Mouse (Mus musculus): ENCODE data around the gene Clic1. TPM values are rescaled to one million over a fixed set of nuclear protein-coding genes. Genes with fewer than 3 reads are reported as not detected.
A peak's percentile ranks its signal among the peaks of the same experiment; 100 is the strongest.

Gene Clic1
- polyA plus RNA-seq, 1 experiment from 2014 or later, result 396 TPM

DNA sequence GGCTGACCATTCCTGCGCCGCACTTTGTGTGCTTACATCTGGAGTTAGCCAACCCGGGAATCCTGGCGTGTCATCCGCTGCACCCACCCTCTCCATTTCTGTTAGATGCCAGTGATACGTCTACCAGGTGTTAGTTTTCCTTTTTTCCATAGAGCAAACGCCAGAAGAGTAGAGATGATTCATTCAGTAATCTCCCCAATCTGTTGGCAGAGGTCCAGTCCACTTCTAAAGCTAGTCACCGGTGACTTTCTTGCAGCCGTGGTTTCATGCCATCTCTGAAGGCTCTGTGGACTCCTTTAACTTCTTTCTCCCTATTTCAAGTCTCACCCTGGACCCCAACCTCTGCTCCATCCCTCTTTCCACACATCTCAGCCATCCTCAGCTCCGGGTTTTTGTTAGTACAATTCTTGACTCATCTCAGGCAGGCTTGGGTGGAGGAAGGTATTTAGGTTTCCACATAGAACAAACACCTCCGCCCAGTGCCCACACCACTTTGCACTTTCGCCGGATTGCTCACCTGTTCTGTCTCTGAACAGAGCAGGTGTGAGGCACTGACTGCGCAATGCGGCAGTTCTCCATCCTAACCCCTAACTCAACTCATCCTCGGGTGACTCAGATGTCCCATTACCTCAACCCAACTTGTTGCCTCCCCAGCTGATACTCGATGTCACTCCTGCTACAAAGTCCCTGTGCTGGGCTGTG, 18.6 kb downstream of the Clic1 start:
- H3K27me3 ChIP-seq (ENCODE audit: control insufficient read depth, insufficient read depth, low read length), result no peaks in the 10 kb centered on the region
- H3K4me3 ChIP-seq (replicated peaks; ENCODE audit: low read length), result no peak overlapping the region
- H3K4me2 ChIP-seq (ENCODE audit: low read depth, low read length), result no peak overlapping the region
- 67% methylated on average over 17 of the region's 17 CpGs for WGBS
- H3K9me3 ChIP-seq (replicated peaks; ENCODE audit: control insufficient read depth, low read length), result no peaks in the 10 kb centered on the region
- no peak overlapping the region; the same call in 1 of the 2 replicates for H3K9ac ChIP-seq (ENCODE audit: low read length)
- H3K36me3 ChIP-seq (ENCODE audit: control insufficient read depth, insufficient read depth, low read length), result no peaks in the 10 kb centered on the region
- peak overlapping the region; percentile 60 for H3K27ac ChIP-seq (ENCODE audit: low read length)
- no peak for ATAC-seq (ENCODE audit: insufficient read depth, low FRiP score)
- peaks cover 32% of the 10 kb centered on the region for H3K4me1 ChIP-seq (ENCODE audit: control insufficient read depth, insufficient read depth, low read length)

DNA sequence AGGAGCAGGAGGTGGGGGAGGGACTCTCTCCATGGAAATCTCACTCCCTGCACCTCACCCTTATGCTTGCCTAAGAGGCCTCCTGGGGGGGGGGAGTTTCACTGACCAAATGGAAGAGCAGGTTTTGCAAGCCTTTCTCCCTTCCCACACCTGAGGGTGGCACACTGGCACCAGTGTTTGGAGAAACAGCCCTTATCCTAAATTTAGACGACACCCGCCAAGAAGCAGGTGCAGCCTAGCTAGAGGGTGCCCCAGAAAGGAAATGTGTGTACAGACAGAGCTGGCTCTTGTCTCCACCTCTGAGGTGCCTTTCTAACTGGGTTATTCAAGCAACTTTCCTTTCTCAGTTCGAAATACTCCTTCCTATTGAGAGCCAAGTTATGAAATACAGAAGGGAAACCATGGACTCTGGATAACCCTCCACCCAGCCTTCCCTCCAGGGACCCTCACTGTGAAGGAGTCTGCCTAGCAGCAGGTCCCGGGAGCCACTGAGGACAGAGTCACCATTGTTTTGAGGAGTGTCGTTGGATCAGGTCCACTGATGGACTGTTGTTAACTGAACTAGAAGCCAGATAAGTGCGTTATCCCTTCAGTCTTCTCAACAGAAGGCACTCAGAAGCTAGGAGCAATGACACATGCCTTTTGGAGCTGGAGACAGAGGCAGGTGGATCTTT, 20.9 kb downstream of the Clic1 start:
- no peaks in the 10 kb centered on the region for H3K9me3 ChIP-seq (replicated peaks; ENCODE audit: control insufficient read depth, low read length)
- H3K27me3 ChIP-seq (ENCODE audit: control insufficient read depth, insufficient read depth, low read length), result no peaks in the 10 kb centered on the region
- peaks cover 10% of the 10 kb centered on the region for H3K4me1 ChIP-seq (ENCODE audit: control insufficient read depth, insufficient read depth, low read length)
- no peak overlapping the region for H3K4me3 ChIP-seq (replicated peaks; ENCODE audit: low read length)
- WGBS, result 41% methylated on average over 6 of the region's 6 CpGs
- H3K9ac ChIP-seq (ENCODE audit: low read length), result no peak overlapping the region
- ATAC-seq (ENCODE audit: insufficient read depth, low FRiP score), result peak; percentile 44
- H3K36me3 ChIP-seq (ENCODE audit: control insufficient read depth, insufficient read depth, low read length), result no peaks in the 10 kb centered on the region
- H3K27ac ChIP-seq (ENCODE audit: low read length), result peak overlapping the region; percentile 76
- H3K4me2 ChIP-seq (ENCODE audit: low read depth, low read length), result no peak overlapping the region

DNA sequence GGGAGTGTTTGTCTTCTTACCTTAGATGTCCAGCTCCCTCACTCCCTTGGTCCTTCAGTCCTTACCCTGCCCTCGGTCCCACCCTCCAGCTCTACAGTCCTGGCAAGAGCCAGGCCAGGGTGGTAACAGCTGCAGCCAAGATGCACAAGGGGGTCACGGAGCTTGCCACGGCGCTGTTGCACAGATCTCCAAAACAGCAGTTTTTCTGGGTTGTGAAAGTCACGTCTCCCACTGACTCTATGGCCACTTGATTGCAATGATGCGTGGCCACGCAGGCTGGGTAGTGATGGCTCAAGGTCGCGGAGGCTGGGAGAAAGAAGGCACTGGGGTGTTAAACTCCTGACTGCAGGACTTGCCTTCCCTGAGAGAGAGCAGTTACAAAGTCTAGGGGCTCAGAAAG, 21.7 kb downstream of the Clic1 start:
- no peak for ATAC-seq (ENCODE audit: insufficient read depth, low FRiP score)
- Histone ChIP-seq H3K27ac (ENCODE audit: low read length) (no peak overlapping the region), H3K9ac (ENCODE audit: low read length) (no peak overlapping the region), H3K36me3 (ENCODE audit: control insufficient read depth, insufficient read depth, low read length) (no peaks in the 10 kb centered on the region), H3K27me3 (ENCODE audit: control insufficient read depth, insufficient read depth, low read length) (no peaks in the 10 kb centered on the region), H3K4me1 (ENCODE audit: control insufficient read depth, insufficient read depth, low read length) (peaks cover 12% of the 10 kb centered on the region), H3K9me3 (replicated peaks; ENCODE audit: control insufficient read depth, low read length) (no peaks in the 10 kb centered on the region), H3K4me3 (replicated peaks; ENCODE audit: low read length) (no peak overlapping the region), H3K4me2 (ENCODE audit: low read depth, low read length) (no peak overlapping the region)
- WGBS, result 76% methylated on average over 9 of the region's 9 CpGs

DNA sequence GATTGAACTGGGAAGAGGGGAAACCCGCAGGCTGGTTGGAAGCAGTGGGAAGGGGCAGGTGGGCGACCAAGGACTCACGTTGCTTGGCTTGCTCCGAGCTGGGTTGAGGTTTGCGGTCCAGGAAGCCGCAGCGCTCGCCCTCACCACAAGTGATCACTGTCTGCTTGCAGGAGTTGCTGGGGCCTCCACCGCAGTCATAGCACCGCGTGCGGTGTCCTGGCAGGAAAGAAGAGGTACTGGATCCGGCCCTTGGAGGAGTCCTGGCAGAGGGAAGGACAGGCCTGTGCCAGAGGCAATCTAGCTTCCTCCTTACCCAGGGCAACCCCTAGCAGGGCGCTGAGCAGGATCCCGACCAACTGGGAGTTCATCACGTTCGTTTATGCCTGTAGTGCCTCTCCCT, 24.3 kb downstream of the Clic1 start:
- Histone ChIP-seq H3K27ac (ENCODE audit: low read length) (no peak overlapping the region), H3K36me3 (ENCODE audit: control insufficient read depth, insufficient read depth, low read length) (no peaks in the 10 kb centered on the region), H3K4me1 (ENCODE audit: control insufficient read depth, insufficient read depth, low read length) (peaks cover 8% of the 10 kb centered on the region; the same call in 1 of the 2 replicates), H3K4me3 (replicated peaks; ENCODE audit: low read length) (no peak overlapping the region), H3K9ac (ENCODE audit: low read length) (peak overlapping the region; percentile 35; the same call in 1 of the 2 replicates), H3K27me3 (ENCODE audit: control insufficient read depth, insufficient read depth, low read length) (no peaks in the 10 kb centered on the region), H3K4me2 (ENCODE audit: low read depth, low read length) (no peak overlapping the region), H3K9me3 (replicated peaks; ENCODE audit: control insufficient read depth, low read length) (no peaks in the 10 kb centered on the region)
- no peak for ATAC-seq (ENCODE audit: insufficient read depth, low FRiP score)
- WGBS, result 49% methylated on average over 17 of the region's 17 CpGs

DNA sequence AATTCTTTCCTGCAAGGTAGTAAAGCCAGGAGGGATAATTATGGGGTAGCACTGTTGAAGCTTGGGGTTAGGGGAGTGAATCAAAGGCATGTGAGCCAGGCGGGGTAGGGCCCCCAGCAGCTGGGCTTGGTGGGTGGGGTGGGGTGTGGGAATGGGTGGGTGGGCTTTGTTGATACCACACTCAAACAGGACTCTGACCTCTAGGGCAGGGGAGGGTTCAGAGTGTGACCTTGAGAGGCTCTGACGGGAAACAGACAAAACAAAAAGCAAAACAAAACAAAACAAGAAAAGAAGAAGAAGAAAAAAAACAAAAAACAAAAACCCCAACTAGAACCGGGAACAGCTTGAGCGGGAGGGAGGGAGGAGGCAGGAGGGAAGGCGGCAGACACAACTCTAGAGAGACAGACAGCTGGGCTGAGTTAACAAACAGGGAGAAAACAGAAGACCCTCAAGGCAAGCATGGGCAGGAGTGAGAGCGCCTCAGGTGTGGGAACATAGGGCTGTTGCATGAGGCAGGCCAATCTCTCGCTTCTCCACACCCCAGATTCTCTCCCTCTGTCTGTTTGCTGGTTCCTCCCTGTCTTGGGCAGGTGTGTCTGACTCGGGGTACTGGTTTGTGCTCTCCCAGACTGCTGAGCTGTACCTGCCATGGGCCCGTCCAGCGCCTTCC, 26.9 kb downstream of the Clic1 start, which contains the start of gene Ly6g6e:
Gene Ly6g6e, plus strand, starts transcription at position 396 of the 670 bp plus-strand sequence.
- peak within 1 kb of the TSS; percentile 69 for H3K9ac ChIP-seq (ENCODE audit: low read length)
- H3K4me2 ChIP-seq (ENCODE audit: low read depth, low read length), result peak within 1 kb of the TSS; percentile 40
- 30% methylated on average over 10 of the region's 10 CpGs for WGBS

DNA sequence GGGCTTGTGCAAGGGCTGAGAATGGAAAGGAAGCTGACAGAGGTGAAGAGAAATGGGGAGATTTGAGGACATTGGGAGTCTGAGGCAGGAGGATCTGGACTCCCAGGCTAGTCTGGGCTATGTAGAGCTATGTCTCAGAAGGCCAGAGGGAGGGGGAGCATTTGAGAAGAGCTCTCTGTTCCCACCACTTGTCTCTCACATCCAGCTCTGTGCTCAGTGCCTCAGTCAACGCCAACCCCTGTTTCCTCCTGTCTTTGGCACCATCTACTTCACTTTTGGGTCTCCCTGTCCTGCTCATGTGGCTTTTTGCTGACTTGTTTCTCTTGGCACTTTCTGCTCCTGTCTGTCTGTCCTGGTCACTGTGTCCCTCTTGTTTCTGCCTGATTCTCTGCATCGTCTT, 27.5 kb downstream of the Clic1 start:
- peak overlapping the region; percentile 37 for H3K4me2 ChIP-seq (ENCODE audit: low read depth, low read length)
- no peaks in the 10 kb centered on the region for H3K9me3 ChIP-seq (replicated peaks; ENCODE audit: control insufficient read depth, low read length)
- H3K9ac ChIP-seq (ENCODE audit: low read length), result peak overlapping the region; percentile 69
- H3K27ac ChIP-seq (ENCODE audit: low read length), result peak overlapping the region; percentile 60
- no peaks in the 10 kb centered on the region for H3K36me3 ChIP-seq (ENCODE audit: control insufficient read depth, insufficient read depth, low read length)
- no peak; the same call in 1 of the 2 replicates for ATAC-seq (ENCODE audit: insufficient read depth, low FRiP score)
- peaks cover 10% of the 10 kb centered on the region for H3K4me1 ChIP-seq (ENCODE audit: control insufficient read depth, insufficient read depth, low read length)
- WGBS, result 55% methylated on average over 2 of the region's 2 CpGs
- H3K4me3 ChIP-seq (replicated peaks; ENCODE audit: low read length), result peak overlapping the region; percentile 39
- no peaks in the 10 kb centered on the region for H3K27me3 ChIP-seq (ENCODE audit: control insufficient read depth, insufficient read depth, low read length)

More for the DNA sequence above, 26.9 kb downstream of the Clic1 start, which contains the start of gene Ly6g6e:
- H3K9me3 ChIP-seq (replicated peaks; ENCODE audit: control insufficient read depth, low read length), result no peaks in the 10 kb centered on the region
- peak within 1 kb of the TSS; percentile 39 for H3K4me3 ChIP-seq (replicated peaks; ENCODE audit: low read length)
- ATAC-seq (ENCODE audit: insufficient read depth, low FRiP score), result 0 out of 2 replicates have a peak, but pooled peaks have one; percentile 16
- no peaks in the 10 kb centered on the region for H3K36me3 ChIP-seq (ENCODE audit: control insufficient read depth, insufficient read depth, low read length)
- no peaks in the 10 kb centered on the region for H3K27me3 ChIP-seq (ENCODE audit: control insufficient read depth, insufficient read depth, low read length)
- peak within 1 kb of the TSS; percentile 60 for H3K27ac ChIP-seq (ENCODE audit: low read length)
- peaks cover 10% of the 10 kb centered on the region for H3K4me1 ChIP-seq (ENCODE audit: control insufficient read depth, insufficient read depth, low read length)

DNA sequence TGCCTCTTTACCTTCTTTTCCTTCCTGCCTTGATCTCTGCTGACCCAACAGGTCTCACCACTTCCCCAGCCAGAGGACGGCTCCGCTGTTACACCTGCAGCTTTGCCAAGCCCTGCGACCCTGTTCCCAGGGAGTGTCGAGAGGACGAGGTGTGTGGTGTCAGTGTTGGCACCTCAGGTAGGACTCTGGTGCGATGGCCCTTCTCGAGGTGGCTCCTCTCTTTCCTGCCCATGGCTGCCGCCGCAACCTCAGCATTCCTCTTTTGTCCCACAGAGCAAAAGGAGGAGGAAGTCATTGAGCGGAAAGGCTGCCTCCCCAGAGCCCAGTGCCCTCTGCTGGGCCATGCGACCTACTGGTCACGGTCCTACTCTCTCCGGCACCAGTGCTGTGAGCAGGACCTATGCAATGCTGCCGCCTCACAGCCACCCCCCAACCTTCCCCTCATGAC, 28.0 kb downstream of the Clic1 start, which contains the start of gene Ly6g6d:
Gene Ly6g6d, minus strand, starts transcription at position 280 of the 448 bp plus-strand sequence.
- H3K9ac ChIP-seq (ENCODE audit: low read length), result peak within 1 kb of the TSS; percentile 69
- H3K9me3 ChIP-seq (replicated peaks; ENCODE audit: control insufficient read depth, low read length), result no peaks in the 10 kb centered on the region
- H3K4me2 ChIP-seq (ENCODE audit: low read depth, low read length), result peak within 1 kb of the TSS; percentile 37
- 12% methylated on average over 14 of the region's 14 CpGs for WGBS
- H3K27ac ChIP-seq (ENCODE audit: low read length), result peak within 1 kb of the TSS; percentile 60
- no peaks in the 10 kb centered on the region for H3K36me3 ChIP-seq (ENCODE audit: control insufficient read depth, insufficient read depth, low read length)
- peak; percentile 56 for ATAC-seq (ENCODE audit: insufficient read depth, low FRiP score)
- H3K4me1 ChIP-seq (ENCODE audit: control insufficient read depth, insufficient read depth, low read length), result peaks cover 10% of the 10 kb centered on the region
- H3K27me3 ChIP-seq (ENCODE audit: control insufficient read depth, insufficient read depth, low read length), result no peaks in the 10 kb centered on the region
- peak within 1 kb of the TSS; percentile 39 for H3K4me3 ChIP-seq (replicated peaks; ENCODE audit: low read length)

DNA sequence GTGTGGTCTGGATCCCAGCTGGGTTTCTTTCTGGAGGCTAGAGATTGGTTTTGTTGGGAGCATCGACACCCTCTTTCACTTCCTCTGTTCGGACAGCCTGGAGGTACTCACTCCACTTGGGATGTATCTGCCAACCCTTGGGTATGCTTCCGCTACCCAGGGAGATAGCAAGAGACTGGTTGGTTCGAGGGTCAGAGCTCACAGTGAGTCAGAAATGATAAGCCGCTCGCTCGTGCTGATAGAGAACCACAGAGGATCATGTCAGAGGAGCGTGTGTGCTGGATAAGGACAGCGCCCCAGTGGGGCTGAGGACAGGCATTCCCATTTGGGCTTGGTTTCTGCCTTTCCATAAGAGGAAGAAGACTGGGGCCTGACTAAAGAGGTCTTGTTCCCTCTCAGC, 30.0 kb downstream of the Clic1 start:
- no peak overlapping the region for H3K27ac ChIP-seq (ENCODE audit: low read length)
- no peak for ATAC-seq (ENCODE audit: insufficient read depth, low FRiP score)
- no peaks in the 10 kb centered on the region for H3K27me3 ChIP-seq (ENCODE audit: control insufficient read depth, insufficient read depth, low read length)
- peak overlapping the region; percentile 27; the same call in 1 of the 2 replicates for H3K9ac ChIP-seq (ENCODE audit: low read length)
- WGBS, result 42% methylated on average over 9 of the region's 9 CpGs
- H3K36me3 ChIP-seq (ENCODE audit: control insufficient read depth, insufficient read depth, low read length), result no peaks in the 10 kb centered on the region
- peaks cover 10% of the 10 kb centered on the region for H3K4me1 ChIP-seq (ENCODE audit: control insufficient read depth, insufficient read depth, low read length)
- H3K4me3 ChIP-seq (replicated peaks; ENCODE audit: low read length), result no peak overlapping the region
- H3K4me2 ChIP-seq (ENCODE audit: low read depth, low read length), result 0 out of 2 replicates have a peak overlapping the region, but pooled peaks have one; percentile 3
- no peaks in the 10 kb centered on the region for H3K9me3 ChIP-seq (replicated peaks; ENCODE audit: control insufficient read depth, low read length)
